ENCODE assay signal across 9 mouse cellular contexts in the genomic region with DNA sequence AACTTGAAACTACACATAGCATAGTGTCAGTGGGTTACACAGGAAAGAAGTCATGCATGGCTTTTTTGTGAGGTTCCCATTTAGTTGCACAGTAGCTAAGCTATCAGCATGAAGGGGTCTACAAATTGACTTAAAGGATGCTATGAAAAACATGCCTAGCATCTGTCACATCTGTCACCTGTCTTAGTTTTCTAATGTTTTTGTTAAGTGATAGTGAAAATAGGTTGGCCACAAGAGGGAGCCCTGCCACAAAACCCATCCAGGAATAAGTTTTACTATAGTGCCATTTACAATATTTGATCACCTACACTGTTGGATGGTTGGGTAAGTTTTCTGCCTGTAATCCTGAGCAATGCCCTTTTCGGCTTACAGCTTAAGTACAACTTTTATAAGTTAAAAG. TPM values are rescaled to one million over a fixed set of nuclear protein-coding genes. Genes with fewer than 3 reads are reported as not detected.
DNase-seq lines count a peak whose midpoint lies in the region; ATAC-seq and TF ChIP-seq lines count a peak whose summit lies in the region.
"Had no signal": no experiment of that assay in that cellular context is flagged by ENCODE, and none has a peak within 500 bp of the region (broad histone marks: within the 10 kb centered on the region; RNA-seq: fewer than 3 reads in every experiment).

No protein-coding gene starts in this region.

- DNase-seq in cerebellum, adult 18-20 months = peak; percentile 43 to 66
- peak in 1 of 2 experiments; percentile 27 for DNase-seq in left cerebral cortex, adult 2 months (ENCODE audit: extremely low spot score in 1 of 2, low spot score in 2 of 2)
- DNase-seq in left cerebral cortex, adult 11 months (ENCODE audit: low spot score) = no peak
- peak; percentile 69 for DNase-seq in adipocyte (ENCODE audit: low spot score)
- peak; percentile 48 to 66 for DNase-seq in heart, postnatal 14 days
- DNase-seq in liver, postnatal 0 days = peak; percentile 56
- peak; percentile 43 to 75 for DNase-seq in spleen, postnatal 10 days (ENCODE audit: low spot score in 2 of 2)

- peaks cover 8% of the 10 kb centered on the region for H3K4me1 ChIP-seq in liver, postnatal 0 days (ENCODE audit: insufficient read depth)

- peaks cover 27% of the 10 kb centered on the region for H3K36me3 ChIP-seq in liver, postnatal 0 days (replicated peaks; ENCODE audit: insufficient read depth, low read length)

- H3K4me2 ChIP-seq in liver, postnatal 0 days (ENCODE audit: low read depth, low read length) = no peak overlapping the region
- H3K4me2 ChIP-seq: midbrain, embryonic 12.5 days had no signal

- H3K27ac ChIP-seq in left cerebral cortex, adult 2 months = no peak overlapping the region
- H3K27ac ChIP-seq in liver, postnatal 0 days (ENCODE audit: low read depth) = no peak overlapping the region

- ATAC-seq in cerebellum, adult (ENCODE audit: insufficient number of reproducible peaks, low FRiP score, low TSS enrichment) = no peak
- ATAC-seq in liver, postnatal 0 days = no peak

- H3K4me3 ChIP-seq in left cerebral cortex, adult 2 months = no peak overlapping the region
- H3K4me3 ChIP-seq in liver, postnatal 0 days (ENCODE audit: low read depth, low read length) = no peak overlapping the region
- H3K4me3 ChIP-seq: midbrain, embryonic 12.5 days had no signal

- intact Hi-C loops in left cerebral cortex, adult 2 months (cut with DNase I) = no loop called here
- intact Hi-C loops in heart, postnatal 14 days (cut with DNase I) = loop anchor here (2.0 kb wide), 1 partner anchor 768 kb away; no protein-coding TSS in a partner anchor

- 57% methylated on average over 1 of the region's 1 CpGs for WGBS in liver, postnatal 0 days (ENCODE audit: insufficient replicate concordance)

- no peak for TF ChIP-seq EP300 in liver, postnatal 0 days (IDR thresholded peaks at IDR 0.05; ENCODE audit: low read depth)

- H3K9ac ChIP-seq in liver, postnatal 0 days (replicated peaks) = no peak overlapping the region
- H3K9ac ChIP-seq: midbrain, embryonic 12.5 days had no signal

- TF ChIP-seq CTCF in left cerebral cortex, adult 2 months (IDR thresholded peaks at IDR 0.05) = peak; percentile 78
- peak; percentile 79 for TF ChIP-seq CTCF in liver, postnatal 0 days (IDR thresholded peaks at IDR 0.05; ENCODE audit: low read depth)

- H3K9me3 ChIP-seq in liver, postnatal 0 days (ENCODE audit: low read length) = no peaks in the 10 kb centered on the region
- H3K9me3 ChIP-seq: midbrain, embryonic 12.5 days had no signal

- no peaks in the 10 kb centered on the region for H3K27me3 ChIP-seq in liver, postnatal 0 days (ENCODE audit: insufficient read depth, low read length)
- H3K27me3 ChIP-seq: midbrain, embryonic 12.5 days had no signal

RNA-seq across cellular contexts. Expression of a gene that starts 7.4 kb away (rescaled TPM):
- total RNA-seq in left cerebral cortex, adult 2 months (2021) = 100 to 1,000 TPM; 184 to 190 TPM
- 100 to 1,000 TPM; 118 to 131 TPM for total RNA-seq in heart, postnatal 14 days (2021)
- 54.8 and 58.6 TPM in 2 replicates for polyA plus RNA-seq in liver, postnatal 0 days (2015; fragmentation: Nextera tagmentation; extraction: Ambion mirVana)

RNA-seq across cellular contexts. Expression of a gene that starts 13.5 kb away (rescaled TPM):
- total RNA-seq in left cerebral cortex, adult 2 months (2021) = 10 to 100 TPM; 27.8 to 28.3 TPM
- 10 to 100 TPM; 41.5 to 41.9 TPM for total RNA-seq in heart, postnatal 14 days (2021)
- polyA plus RNA-seq in liver, postnatal 0 days (2015; fragmentation: Nextera tagmentation; extraction: Ambion mirVana) = 6.3 TPM in 2 replicates

RNA-seq across cellular contexts. Expression of a gene that starts 43.3 kb away (rescaled TPM):
- total RNA-seq in left cerebral cortex, adult 2 months (2021) = 10 to 100 TPM; 31.4 to 31.7 TPM
- total RNA-seq in heart, postnatal 14 days (2021) = 10 to 100 TPM; 47.9 to 55.6 TPM
- polyA plus RNA-seq in liver, postnatal 0 days (2015; fragmentation: Nextera tagmentation; extraction: Ambion mirVana) = 1.2 and 1.6 TPM in 2 replicates
